Mouse (Mus musculus): ENCODE measurements around the gene Gm6460. TPM values are rescaled to one million over a fixed set of nuclear protein-coding genes. Genes with fewer than 3 reads are reported as not detected.
"Not testable (repeated sequence)": the region's sequence is repeated elsewhere in the genome, so short reads cannot be mapped to it uniquely, and the experiment has no call there.

The Gm6460 gene
- not detected in 2 replicates for polyA plus RNA-seq (2012; rRNA removed)

- not testable (repeated sequence) for DNase-seq (ENCODE audit: low read depth)
These were observed at the start of gene Gm6460 for GRCm38 (mm10) chr5:11594613-11595012. Gm6460 (plus strand) TSS chr5:11594913.

Other genes starting within 250 kb of the Gm6460 start
- not detected in 2 replicates for gene Gm8897, start 178.5 kb upstream of the Gm6460 start, polyA plus RNA-seq (2012; rRNA removed)
- not detected in 2 replicates for gene Gm8906, start 92.2 kb upstream of the Gm6460 start, polyA plus RNA-seq (2012; rRNA removed)
- gene Gm8922, start 87.0 kb downstream of the Gm6460 start, polyA plus RNA-seq (2012; rRNA removed), result not detected in 2 replicates
- not detected in 2 replicates for gene Gm8926, start 175.6 kb downstream of the Gm6460 start, polyA plus RNA-seq (2012; rRNA removed)

All from brain, embryonic 14.5 days (tissue).